Mouse (Mus musculus) layer of hippocampus, adult 9-10 months (tissue): ENCODE results near the gene Nisch.

ENCODE experiments used
- DNase-seq: peaks from one replicate; pipeline ENCODE4 v3.0.0; 2022; ENCODE audit warnings: low spot score

Nisch gene

DNA sequence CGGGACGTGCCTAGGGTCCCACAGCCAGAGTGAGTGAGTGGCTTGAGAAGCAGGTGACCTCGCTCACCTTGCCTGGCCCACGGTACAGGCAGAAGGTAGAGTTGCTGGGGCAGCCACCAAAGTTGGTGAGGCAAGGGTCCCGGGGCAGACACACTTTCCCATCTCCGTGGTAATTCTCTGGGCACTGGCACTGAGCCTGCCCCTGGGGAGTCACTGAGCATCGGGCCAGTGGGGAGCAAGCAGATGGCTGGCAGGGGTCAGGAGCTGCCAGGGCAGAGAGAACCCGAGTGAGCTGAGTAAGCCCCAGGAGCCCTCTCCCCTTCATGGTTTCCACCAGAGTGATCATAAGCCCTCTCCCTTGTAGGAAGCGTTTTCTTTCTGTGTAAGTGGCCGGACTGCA, 55.1 kb downstream of the Nisch start:
- no peak for DNase-seq

DNA sequence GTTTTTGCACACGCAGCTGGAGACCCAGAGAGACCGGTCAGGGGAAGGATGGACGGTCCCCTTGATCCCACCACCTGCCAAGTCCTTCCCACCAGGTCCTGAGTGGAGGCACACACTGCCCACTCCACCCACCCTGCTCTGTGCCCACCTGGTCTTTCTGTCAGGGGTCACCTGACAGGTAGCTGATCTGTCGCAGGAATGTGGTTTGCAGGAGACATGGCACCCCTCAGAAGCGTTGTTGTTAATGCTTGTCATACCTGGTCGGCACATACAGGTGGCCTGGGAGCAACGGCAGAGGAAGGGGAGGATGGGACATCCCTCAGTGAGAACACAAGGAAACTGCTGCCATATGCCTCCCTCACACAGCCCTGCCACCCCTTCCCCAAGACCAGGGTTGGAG, 55.6 kb downstream of the Nisch start:
- DNase-seq: no peak

DNA sequence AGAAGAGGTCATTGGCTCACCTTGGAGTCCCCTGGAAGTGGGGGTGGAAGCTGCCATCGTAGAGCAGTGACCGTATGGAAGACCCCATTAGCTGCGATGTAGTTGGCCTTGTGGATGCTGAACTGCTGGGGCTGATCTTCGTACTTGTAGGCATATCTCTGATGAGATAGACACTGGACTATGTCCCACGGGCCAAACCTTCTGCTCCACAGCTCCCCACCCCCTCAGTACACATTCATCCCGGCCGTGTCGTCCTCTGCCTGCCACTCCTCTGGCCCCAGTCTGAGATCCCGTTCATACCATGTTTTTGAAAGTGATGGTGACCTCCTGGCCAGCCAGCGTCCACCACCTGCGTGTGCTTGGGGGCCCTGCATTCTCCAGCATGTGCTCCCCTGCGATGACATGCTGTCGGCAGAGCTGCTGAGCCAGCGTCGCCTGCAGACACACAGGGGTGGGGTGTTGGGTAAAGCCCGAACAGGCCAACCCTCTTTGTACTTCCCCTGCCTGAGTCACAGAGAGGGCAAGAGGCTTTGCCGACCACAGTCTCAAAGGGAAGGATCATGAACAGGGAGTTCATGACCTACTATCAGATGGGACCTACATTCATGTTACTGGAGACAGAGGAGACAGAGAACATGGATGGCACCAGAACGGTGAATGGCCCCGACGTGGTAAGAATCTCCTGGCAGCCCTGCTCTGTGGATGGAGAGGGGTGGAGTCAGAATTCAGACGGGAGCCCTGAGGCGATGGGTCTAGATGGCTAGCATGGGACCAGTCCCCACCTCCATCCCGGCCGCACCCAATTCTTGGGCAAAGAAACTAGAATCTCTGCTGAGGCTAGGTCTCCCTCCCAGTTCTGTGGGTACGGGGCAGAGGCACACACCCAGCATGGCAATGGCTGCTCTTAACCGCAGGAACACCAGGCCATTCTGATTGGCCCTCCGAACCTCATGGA, 56.3 kb downstream of the Nisch start:
- DNase-seq: no peak

DNA sequence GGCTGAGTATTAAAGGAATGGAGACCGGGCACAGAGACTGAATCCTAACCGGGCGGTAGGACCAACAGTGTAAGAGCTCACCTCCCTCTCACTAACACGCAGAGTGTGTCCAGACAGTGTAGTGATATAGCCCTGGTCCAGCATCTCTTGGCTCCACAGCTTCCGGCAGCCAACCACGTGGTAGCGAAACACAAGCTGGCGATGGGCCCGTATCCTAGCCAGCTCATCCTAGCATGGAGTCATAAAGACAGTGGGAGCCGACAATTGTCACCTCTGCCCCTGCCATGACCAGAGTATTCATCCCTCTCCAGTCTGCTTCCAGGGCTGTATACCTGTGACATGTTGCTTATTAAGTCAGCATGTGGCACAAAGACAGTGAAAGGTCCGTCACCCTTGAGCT, 71.1 kb downstream of the Nisch start:
- no peak for DNase-seq

DNA sequence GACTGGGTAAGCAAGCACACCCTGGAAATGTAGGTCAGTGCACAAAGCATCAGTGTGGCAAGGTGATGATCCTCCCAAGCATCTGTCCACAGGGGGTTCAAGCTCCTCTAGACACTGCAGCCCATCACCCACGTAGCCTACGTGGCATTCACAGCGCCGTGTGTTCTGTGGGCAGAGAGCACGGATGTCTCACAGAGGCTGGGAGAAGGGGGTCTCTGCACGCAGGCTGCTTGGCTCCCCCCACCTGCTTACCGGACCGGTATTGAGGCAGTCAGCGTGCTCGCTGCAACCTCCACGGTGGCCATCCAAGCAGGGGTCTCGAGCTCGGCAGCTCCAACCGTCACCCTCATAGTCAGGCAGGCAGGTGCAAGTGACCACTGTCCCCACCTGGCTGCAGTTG, 75.7 kb downstream of the Nisch start:
- no peak for DNase-seq

DNA sequence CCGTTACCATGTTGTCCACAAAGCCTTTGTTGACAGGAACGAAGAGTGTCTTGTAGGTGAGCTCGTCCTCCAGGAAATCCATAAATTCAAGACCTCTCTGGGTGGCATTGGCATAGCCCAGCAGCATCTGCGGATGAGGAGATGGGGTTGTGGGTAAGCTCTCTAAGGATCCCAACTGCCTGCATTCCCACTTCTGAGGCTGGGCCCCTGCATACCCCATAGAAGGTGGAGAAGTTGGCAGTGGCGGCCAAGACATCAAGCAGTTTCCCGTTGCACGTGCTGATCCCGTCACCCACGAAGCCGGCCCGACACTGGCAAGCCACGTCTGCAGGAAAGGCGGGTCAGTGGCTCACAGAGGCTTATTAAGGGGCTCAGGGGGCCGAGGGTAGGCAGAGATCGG, 76.6 kb downstream of the Nisch start:
- DNase-seq: no peak

DNA sequence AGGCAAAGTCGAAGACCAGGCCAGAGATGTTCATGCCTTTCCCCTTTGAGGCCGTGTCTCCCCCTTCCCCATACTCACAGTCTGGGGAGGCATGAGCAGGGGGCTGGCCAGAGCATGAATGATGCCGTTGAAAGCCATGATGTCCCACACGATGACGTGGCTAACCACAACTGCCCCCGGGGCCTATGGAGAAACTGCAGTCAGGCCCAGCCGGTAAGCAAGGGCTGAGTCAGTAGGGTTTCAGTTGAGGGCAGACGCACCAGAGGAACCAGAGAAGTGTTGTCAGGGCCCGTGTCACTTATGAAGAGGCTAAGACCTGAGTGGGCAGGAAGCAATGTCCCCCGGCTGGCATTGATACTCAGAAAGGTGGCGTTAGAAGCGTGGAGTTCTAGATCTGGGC, 77.1 kb downstream of the Nisch start:
- no peak for DNase-seq

DNA sequence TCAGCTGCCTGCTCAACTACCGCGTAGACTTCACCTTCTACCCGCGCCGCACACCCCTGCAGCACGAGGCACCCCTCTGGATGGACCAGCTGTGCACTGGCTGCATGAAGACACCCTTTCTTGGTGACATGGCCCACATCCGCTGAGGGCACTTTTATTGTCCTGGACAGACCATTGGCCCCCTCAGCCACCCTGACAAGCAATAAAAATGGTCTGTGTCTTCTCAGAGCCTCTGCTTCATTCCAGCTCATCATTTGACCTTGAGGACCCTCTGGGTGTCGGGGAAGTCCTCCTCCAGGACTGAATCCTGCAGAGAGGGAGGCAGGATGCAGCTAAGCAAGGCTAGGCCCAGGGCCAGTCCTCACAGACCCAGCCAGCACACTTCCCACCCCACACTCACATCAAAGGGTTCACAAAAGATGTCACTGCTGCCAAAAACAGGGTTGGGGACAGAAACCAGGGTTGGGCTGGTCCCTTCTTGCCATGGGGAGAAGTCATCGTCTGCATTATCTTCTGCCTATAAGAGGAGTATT, 77.8 kb downstream of the Nisch start:
- DNase-seq: no peak

DNA sequence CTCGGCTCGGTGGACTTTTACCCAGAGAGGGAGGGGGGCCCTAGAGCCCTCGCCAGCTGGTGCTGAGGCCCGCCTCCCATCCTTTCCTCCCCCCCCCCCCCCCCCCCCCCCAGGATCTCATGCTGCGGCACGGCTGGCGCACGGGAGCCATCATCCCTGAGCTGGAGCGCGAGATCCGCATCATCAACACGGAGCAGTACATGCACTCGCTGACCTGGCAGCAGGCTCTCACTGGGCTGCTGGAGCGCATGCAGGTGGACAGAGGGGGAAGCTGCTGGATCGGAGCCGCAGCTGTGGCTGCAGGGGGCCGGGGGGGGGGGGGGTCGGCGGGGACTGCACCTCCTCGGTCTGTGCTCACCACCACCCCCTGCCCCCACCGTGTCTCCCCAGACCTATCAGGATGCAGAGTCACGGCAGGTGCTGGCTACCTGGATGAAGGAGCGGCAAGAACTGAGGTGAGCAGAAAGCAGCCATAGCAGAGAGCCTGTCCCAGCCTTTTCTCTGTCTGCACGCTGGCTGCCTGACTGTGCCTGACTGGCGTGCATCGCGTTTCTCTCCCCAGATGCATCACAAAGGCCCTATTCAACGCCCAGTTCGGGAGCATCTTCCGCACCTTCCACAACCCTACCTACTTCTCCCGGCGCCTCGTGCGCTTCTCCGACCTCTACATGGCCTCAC, 78.4 kb downstream of the Nisch start:
- DNase-seq: no peak

DNA sequence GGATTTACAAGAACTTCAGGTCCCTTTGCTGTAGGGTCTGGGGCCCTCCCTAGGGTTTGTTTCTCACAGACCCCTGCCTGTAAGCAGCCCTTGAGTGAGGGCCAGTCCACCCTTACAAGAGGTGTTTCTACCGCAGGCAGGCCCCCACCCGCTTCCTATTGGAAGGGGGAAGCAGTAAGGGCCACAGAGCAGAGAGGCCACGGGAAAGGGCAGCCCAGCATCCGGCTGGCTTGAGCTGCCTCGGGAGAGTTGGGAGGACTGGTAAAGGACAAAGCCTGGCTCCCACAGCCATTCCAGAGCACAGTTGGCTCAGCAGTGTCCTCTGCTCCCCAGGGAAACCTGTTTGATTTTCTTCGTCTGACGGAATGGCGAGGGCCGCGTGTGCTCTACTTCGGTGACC, 79.0 kb downstream of the Nisch start:
- DNase-seq: no peak

DNA sequence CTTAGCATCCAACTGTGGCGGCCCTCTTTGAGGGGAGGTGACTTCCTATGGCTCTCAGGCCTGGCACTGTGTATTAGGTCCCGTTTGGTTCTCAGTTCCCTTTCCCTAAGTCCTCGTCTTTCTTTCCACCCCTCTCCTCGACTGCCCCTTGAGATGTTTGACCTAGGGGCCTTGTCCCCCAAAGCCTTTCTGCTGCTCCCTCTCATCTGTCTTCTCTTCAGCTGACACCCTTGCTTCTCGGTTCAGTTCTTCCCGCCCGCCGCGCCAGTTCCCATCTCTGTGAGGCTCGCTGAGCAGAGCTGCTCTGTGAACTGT, 79.5 kb downstream of the Nisch start:
- no peak for DNase-seq

DNA sequence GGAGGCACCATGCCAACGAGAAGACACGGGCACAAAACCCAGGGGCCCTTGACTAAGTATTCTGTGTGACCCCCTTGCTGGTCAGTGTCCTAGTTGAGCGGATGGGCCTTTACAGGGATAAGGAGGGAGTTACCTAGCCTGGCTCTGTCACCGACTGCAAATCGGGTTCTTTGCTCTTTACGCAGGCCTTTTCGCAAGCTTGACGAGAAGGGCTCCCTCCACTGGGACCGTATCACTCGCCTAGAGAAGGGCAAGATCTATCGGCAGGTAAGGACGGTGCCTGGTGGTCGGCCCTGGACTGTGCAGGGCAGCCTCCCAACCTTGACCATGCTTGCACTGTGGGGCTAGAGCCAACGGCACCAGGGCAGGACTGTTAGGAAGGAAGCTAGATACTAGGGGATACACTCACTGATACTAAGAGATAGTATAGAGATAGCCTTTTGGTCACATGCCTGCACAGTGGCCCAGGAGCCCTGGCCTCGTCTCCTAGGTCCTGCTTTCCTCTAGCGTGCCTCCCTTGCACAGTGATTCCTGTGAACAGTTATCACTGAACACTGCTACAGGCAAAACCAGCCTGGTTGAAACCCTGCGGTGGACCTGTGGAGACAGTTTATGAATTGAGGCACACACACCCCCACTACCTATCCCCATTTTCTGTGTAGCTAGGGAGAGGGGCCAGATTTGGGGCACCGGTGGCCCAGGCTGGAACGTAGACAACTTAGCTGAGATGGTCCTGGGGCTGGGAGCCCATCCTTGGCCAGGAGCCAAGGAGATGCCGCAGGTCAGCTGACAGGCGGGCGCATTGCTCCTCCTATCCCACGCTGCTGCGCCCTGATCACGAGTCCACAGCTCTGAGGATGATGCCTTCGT, 80.1 kb downstream of the Nisch start:
- DNase-seq: no peak

DNA sequence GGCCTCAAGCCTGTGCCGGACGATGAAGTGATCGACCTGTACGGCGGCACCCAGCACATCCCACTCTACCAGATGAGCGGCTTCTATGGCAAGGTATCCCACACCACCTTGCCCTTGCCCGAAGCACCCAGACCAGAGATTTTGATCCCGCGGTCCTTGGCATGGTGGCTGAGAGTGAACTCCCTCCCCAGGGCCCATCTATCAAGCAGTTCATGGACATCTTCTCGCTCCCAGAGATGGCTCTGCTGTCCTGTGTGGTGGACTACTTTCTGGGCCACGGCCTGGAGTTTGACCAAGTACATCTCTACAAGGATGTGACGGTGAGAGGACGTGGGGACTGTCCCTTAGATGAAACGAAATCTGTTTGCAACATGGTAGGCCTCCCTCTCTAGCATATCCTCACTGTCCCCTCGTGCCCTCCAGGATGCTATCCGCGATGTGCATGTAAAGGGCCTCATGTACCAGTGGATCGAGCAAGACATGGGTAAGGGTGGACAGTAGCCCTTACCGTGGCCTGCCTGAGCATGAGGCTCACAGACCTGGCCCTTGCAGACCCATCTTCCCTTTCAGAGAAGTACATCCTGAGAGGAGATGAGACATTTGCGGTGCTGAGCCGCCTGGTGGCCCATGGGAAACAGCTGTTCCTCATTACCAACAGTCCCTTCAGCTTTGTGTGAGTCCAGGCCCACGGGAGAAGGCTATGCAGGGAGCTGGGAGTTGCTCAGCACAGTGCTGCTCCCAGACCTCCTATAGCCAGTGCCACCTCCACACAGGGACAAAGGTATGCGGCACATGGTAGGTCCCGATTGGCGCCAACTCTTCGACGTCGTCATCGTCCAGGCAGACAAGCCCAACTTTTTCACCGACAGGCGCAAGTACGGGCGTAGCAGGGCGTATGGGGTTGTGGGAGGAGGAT, 81.0 kb downstream of the Nisch start:
- no peak for DNase-seq

DNA sequence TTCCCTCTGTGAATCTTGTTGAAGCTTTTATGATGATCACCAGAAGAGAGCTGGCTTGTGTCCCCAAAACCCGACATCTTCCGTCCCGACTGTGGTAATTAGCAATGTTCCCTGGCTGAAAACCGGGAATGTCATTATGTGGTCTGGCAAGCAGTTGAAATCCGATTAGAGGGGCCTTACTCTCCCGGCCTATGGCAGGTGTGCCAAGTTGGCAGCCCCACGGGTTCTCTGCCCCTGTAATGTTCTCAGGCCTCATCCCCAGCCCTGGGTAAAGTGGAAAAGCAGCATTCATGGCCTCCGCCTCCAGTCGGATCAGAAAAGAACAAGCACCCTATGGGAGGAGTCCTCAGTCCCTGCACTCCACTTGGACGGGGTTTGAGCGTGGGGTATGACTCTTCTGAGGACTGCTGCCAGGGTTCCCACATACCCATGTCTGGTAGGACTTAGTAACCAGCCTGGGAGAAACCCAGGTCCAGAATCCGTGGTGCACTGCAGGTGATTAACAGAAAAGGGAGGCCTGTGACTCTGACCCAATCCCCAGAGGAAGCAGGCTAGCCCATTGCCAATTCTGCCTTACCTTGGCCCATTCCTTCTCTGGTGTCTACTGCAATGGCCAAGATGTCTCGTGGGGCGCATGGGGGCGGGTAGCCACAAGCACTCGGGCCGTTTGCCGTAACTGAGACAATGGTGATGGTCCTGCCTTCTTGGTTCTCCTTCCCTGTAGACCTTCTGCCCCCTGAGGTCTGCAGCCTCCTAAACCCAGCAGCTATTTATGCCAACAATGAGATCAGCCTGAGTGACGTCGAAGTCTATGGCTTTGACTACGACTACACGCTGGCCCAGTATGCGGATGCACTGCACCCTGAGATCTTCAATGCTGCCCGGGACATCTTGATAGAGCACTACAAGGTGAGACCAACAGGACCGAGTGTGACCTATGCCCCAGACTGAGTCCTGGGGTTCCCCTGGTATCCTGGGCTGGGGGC, 82.4 kb downstream of the Nisch start:
- no peak for DNase-seq

DNA sequence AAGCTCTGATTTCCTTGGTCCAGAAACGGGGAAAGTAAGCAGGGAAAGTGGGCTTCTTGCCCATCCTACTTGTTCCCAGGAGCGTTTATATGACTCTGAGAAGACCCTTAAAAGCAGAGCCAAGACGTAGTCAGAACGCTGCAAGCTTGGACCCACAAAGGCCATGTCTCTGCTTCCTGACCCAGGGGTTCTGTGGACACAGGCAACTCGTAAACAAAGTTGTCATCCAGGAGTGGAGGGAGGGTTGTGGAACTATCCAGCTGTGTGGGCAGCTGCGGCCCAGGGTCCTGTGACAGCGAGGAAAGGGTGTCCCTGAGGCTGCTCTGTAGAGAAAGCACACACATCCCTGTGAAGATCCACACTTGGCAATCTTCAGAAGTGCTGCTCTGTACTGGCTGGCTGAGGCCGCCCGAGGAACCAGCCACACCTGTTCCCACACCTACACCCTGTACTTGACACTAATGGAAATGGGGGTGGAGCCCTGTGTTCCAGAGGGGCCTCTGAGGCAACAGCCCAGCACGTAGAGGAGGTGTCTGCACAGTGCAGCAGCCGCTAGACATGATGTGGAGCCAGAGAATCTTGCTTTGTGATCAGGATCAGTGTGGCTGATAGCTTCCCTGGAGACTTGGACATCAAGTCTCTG, 83.6 kb downstream of the Nisch start:
- no peak for DNase-seq

DNA sequence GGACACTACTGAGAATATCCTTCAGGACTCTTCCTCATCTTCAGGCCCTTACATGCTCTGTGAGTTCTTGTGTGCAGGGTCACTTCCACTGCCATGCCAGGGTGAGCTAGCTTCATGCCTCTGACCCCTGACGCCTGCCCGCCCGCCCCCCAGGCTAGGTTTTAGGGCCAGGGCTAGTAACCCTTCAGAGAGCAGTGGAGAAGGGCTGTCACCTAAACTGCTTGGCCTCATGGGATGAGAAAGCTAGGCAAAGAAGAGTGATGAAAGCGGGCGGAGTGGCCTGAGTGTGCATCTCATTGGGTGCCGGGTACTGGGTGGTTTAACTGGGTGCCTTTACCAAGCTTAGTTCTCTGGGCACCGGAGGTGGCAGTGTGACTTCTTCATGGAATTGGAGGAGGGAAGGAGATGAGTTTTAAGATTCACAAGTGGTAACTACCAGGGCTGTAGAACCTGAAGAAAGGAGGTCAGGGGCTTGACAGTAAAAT, 84.2 kb downstream of the Nisch start:
- no peak for DNase-seq

DNA sequence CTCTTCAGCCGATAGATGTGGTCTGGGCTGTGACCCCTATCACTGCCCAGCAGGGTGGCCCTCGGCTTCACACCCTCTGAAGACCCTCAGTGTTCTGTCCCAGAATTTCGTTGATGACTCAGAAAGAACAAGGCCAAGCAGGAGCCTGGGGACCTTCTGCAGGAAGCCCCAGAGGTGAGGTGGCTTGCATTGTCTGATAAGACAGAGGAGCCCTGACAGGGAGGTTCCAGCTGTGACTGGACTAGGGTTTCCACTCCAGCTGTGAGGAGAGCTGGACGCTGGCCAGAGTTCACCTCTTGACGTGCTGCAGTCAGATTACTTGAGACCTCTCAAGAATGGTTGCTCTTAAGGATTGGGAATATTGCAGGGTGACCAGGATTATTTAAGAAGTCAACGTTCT, 84.7 kb downstream of the Nisch start:
- no peak for DNase-seq

DNA sequence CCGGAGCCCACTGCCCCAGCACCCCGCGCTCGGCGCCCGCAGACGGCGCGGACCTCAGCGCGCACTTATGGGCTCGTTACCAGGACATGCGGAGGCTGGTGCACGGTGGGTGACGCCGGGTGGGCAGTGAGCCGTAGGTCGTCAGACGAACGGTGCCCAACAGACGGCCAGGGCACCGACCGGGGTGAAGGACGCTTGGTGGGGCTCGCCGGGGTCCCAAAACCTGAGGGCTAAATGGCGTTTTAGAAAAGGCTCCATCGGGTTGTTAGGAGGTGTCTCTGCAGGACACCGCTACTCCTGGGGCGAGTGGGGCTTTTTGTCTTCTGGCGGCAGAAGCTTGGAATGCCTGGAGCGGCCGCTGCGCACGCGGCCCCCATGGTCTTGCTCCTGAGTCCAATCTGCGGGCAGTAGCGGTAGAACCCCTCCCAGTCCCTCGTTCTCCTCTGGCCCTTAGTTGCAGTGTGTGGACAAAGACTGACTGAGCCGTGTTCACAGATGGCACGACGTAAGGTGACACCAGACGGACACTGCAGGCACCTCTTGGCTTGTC, 85.4 kb downstream of the Nisch start:
- DNase-seq: no peak
